In the genomic region with DNA sequence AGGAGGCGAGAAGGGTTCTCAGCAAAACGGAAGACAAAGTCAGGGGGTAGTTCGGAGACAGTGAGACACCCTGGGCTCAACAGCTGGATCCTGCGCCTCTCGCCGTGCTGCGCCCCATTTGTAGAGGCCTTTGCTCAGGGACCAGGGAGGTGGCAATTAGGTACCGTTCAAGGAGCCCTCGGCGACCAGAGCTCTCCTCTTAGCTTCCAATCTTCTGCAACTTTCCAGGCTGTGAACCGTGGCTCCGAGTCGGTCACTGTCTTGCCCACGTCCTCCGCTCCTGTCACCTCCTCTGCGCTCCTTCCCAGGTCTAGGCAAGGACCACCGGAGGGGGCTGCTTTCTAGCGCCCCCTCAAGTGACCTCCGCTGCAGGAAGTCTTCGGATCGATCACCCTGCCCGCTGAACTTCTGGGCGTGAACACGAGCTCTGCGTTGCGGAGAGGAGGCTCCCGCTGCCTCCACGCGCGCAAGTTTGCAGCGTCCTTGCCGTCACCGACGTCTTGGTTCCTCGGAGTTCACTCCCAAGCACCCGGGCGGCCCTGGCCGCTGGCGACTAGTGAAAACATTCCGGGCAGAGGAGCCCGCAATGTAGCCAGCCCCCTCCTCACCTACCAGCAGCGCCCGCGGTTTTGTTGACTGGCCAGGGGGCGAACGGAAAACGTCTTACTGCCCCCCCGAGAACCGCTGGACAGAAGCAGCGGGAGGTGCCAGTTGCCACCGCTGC, we compare ENCODE assay signal across 10 mouse cellular contexts. TPM values are rescaled to one million over a fixed set of nuclear protein-coding genes. Genes with fewer than 3 reads are reported as not detected.
A peak's percentile ranks its signal among the peaks of the same experiment; 100 is the strongest.
DNase-seq lines count a peak whose midpoint lies in the region; ATAC-seq and TF ChIP-seq lines count a peak whose summit lies in the region.
"Had no signal": no experiment of that assay in that cellular context is flagged by ENCODE, and none has a peak within 500 bp of the region (broad histone marks: within the 10 kb centered on the region; RNA-seq: fewer than 3 reads in every experiment).

No protein-coding gene starts in this region.

- H3K9ac ChIP-seq in intestine, embryonic 14.5 days (ENCODE audit: low read length): no peak overlapping the region
- H3K9ac ChIP-seq in neural tube, embryonic 13.5 days: peak overlapping the region; percentile 71

- no peak for TF ChIP-seq CTCF in testis, adult 2 months (IDR thresholded peaks at IDR 0.05; ENCODE audit: control insufficient read depth, insufficient read depth, insufficient replicate concordance, low read depth, low read length)

- peak; percentile 3; the same call in 1 of the 2 replicates for ATAC-seq in intestine, embryonic 14.5 days (replicated peaks; ENCODE audit: low FRiP score, low TSS enrichment, low read depth)
- ATAC-seq in neural tube, embryonic 13.5 days (ENCODE audit: low read depth): peak; percentile 75
- no peak for ATAC-seq in activated CD4-positive, CD25-positive, alpha-beta regulatory T cell, adult 4 months

- H3K27me3 ChIP-seq in testis, adult 2 months (ENCODE audit: control insufficient read depth, insufficient read depth, low read length): no peaks in the 10 kb centered on the region
- peaks cover 32% of the 10 kb centered on the region for H3K27me3 ChIP-seq in intestine, embryonic 14.5 days (replicated peaks; ENCODE audit: control insufficient read depth, insufficient read depth, low read length)
- peaks cover 44% of the 10 kb centered on the region for H3K27me3 ChIP-seq in neural tube, embryonic 13.5 days

- intact Hi-C loops in gastrocnemius, postnatal 36 days (cut with DNase I): loop anchor here (5.0 kb wide), 1 partner anchor 178 kb away; no protein-coding TSS in a partner anchor

- DNase-seq in gastrocnemius, postnatal 10 days: peak; percentile 5
- no peak for DNase-seq in gastrocnemius, postnatal 36 days
- no peak for DNase-seq in testis, postnatal 10 days (ENCODE audit: low spot score)
- no peak for DNase-seq in intestine, embryonic 14.5 days (ENCODE audit: low spot score)
- no peak for DNase-seq in retina, postnatal 1 day

- no peaks in the 10 kb centered on the region for H3K9me3 ChIP-seq in intestine, embryonic 14.5 days (ENCODE audit: control insufficient read depth, low read length)
- no peaks in the 10 kb centered on the region for H3K9me3 ChIP-seq in neural tube, embryonic 13.5 days

- H3K36me3 ChIP-seq in testis, adult 2 months (ENCODE audit: control insufficient read depth, insufficient read depth, low read length): no peaks in the 10 kb centered on the region
- no peaks in the 10 kb centered on the region for H3K36me3 ChIP-seq in intestine, embryonic 14.5 days (ENCODE audit: control insufficient read depth, insufficient read depth, low read length)
- H3K36me3 ChIP-seq in neural tube, embryonic 13.5 days: no peaks in the 10 kb centered on the region

- no peak overlapping the region for H3K27ac ChIP-seq in testis, adult 2 months (ENCODE audit: control insufficient read depth, insufficient read depth, low read depth, low read length)
- no peak overlapping the region for H3K27ac ChIP-seq in intestine, embryonic 14.5 days (ENCODE audit: low read depth)
- H3K27ac ChIP-seq in neural tube, embryonic 13.5 days (replicated peaks): no peak overlapping the region

- peak overlapping the region; percentile 71 for H3K4me3 ChIP-seq in testis, adult 2 months (ENCODE audit: control insufficient read depth, low read depth, low read length)
- peak overlapping the region; percentile 39 for H3K4me3 ChIP-seq in intestine, embryonic 14.5 days (ENCODE audit: low read depth, low read length)
- H3K4me3 ChIP-seq in neural tube, embryonic 13.5 days: peak overlapping the region; percentile 60

- WGBS in intestine, embryonic 14.5 days: 2% methylated on average over 51 of the region's 51 CpGs
- 1% methylated on average over 51 of the region's 51 CpGs for WGBS in neural tube, embryonic 13.5 days

- no peak for TF ChIP-seq POLR2A in testis, adult 2 months (IDR thresholded peaks at IDR 0.05; ENCODE audit: control insufficient read depth, low read depth, low read length)

- peaks cover 15% of the 10 kb centered on the region for H3K4me1 ChIP-seq in testis, adult 2 months (ENCODE audit: control insufficient read depth, insufficient read depth, low read length)
- H3K4me1 ChIP-seq in intestine, embryonic 14.5 days (replicated peaks; ENCODE audit: control insufficient read depth, insufficient read depth, low read length): peaks cover 14% of the 10 kb centered on the region
- peaks cover 39% of the 10 kb centered on the region for H3K4me1 ChIP-seq in neural tube, embryonic 13.5 days (replicated peaks)

- H3K4me2 ChIP-seq in intestine, embryonic 14.5 days (ENCODE audit: low read length): peak overlapping the region; percentile 78
- peak overlapping the region; percentile 97 for H3K4me2 ChIP-seq in neural tube, embryonic 13.5 days

RNA-seq across cellular contexts. Expression of gene Alk, which starts 0.4 kb away (rescaled TPM):
- total RNA-seq in gastrocnemius, postnatal 10 days (2021): under 1 TPM; 0.54 to 0.63 TPM
- under 1 TPM in 1 of 2 experiments, not detected in 1; 0.10 TPM for total RNA-seq in gastrocnemius, postnatal 36 days (2021)
- polyA plus RNA-seq in testis, adult 2 months (2012; rRNA removed): 0.54 and 0.64 TPM in 2 replicates
- polyA plus RNA-seq in intestine, embryonic 14.5 days (2014; fragmentation: Nextera tagmentation; extraction: Ambion mirVana): 0.61 and 1.1 TPM in 2 replicates
- 3.4 and 4.1 TPM in 2 replicates for polyA plus RNA-seq in neural tube, embryonic 13.5 days (2015; fragmentation: Nextera tagmentation; extraction: Ambion mirVana)
- under 1 TPM in 1 of 2 experiments, not detected in 1; 0.34 TPM for polyA plus RNA-seq in activated CD4-positive, CD25-positive, alpha-beta regulatory T cell, adult 4 months (2017; shearing (Covaris generic))
- total RNA-seq: MEL had no signal
- polyA plus RNA-seq: spleen, adult 2 months had no signal
